Mouse (Mus musculus) hindbrain, embryonic 13.5 days (tissue): ENCODE measurements at regions not wholly inside any gene's neighbourhood (a gene's known extent, or its start where the extent isn't known, plus 50 kb on each side); places are given as distances from the start of the nearest gene placed in this dataset.
"Not testable (repeated sequence)": the region's sequence is repeated elsewhere in the genome, so short reads cannot be mapped to it uniquely, and the experiment has no call there.

Experiments
- ATAC-seq: fragments of 200-750 bp; cut with Nextera tagmentation; 2 replicates; pipeline ENCODE4 v1.8.0; 2017; ENCODE audit warnings: moderate TSS enrichment; ENCODE audit not compliant: low FRiP score
- H3K27ac ChIP-seq: fragments of 300-500 bp; sonication (generic); 2 replicates; pipeline ENCODE4 v1.5.1; 2015; ENCODE audit warnings: inconsistent platforms, mild to moderate bottlenecking, moderate library complexity
- H3K27me3 ChIP-seq: fragments of 300-500 bp; sonication (generic); 2 replicates; pipeline ENCODE4 v1.6.1; 2015; ENCODE audit warnings: mild to moderate bottlenecking, inconsistent platforms
- H3K36me3 ChIP-seq: fragments of 300-500 bp; sonication (generic); 2 replicates; pipeline ENCODE4 v1.6.1; 2015; ENCODE audit warnings: mild to moderate bottlenecking, inconsistent platforms
- H3K4me1 ChIP-seq: fragments of 300-500 bp; sonication (generic); replicated peaks from 2 replicates; pipeline ENCODE4 v1.6.1; 2015; ENCODE audit warnings: inconsistent platforms
- H3K4me2 ChIP-seq: fragments of 300-500 bp; sonication (generic); 2 replicates; pipeline ENCODE4 v1.6.1; 2015; ENCODE audit warnings: inconsistent platforms, mild to moderate bottlenecking, moderate library complexity
- H3K4me3 ChIP-seq: fragments of 300-500 bp; sonication (generic); 2 replicates; pipeline ENCODE4 v1.5.1; 2015; ENCODE audit warnings: mild to moderate bottlenecking, inconsistent platforms
- H3K9ac ChIP-seq: fragments of 300-500 bp; sonication (generic); 2 replicates; pipeline ENCODE4 v1.6.1; 2015; ENCODE audit warnings: mild to moderate bottlenecking, inconsistent platforms
- H3K9me3 ChIP-seq: fragments of 300-500 bp; sonication (generic); 2 replicates; pipeline ENCODE4 v1.6.1; 2016; ENCODE audit warnings: inconsistent platforms
- whole genome bisulfite sequencing: fragments of 180-500 bp; shearing (Covaris S2); methylation state at CpG from one replicate; pipeline ENCODE4 v1.1.7; 2015; 5-methylcytosine and 5-hydroxymethylcytosine counted together

DNA sequence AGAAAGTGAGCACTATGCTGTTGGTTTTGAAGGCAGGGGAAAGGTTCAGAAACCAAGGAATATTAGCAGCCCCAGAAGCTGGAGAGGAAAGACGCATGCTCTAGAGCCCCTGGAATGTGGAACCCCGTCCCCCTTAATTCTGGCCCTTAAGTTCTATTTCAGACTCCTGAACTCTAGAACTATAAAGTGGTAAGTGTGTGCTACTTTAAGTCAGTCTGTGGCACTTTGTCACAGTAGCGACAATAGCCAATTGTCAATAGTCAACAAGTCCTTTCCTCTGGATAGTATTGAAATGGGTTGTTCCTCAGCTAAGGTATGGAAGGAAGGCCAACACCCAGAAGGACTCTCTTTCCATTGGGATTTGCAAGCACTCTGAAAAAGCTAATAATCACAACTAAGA lies 64.2 kb upstream of the Cpm start:
- Histone ChIP-seq H3K9ac (no peak overlapping the region), H3K4me2 (no peak overlapping the region), H3K27ac (no peak overlapping the region), H3K4me1 (peaks cover 5% of the 10 kb centered on the region; the same call in 1 of the 2 replicates), H3K4me3 (no peak overlapping the region), H3K27me3 (peaks cover 7% of the 10 kb centered on the region), H3K9me3 (no peaks in the 10 kb centered on the region), H3K36me3 (no peaks in the 10 kb centered on the region)
- no peak for ATAC-seq
- 96% methylated on average over 3 of the region's 3 CpGs for WGBS

DNA sequence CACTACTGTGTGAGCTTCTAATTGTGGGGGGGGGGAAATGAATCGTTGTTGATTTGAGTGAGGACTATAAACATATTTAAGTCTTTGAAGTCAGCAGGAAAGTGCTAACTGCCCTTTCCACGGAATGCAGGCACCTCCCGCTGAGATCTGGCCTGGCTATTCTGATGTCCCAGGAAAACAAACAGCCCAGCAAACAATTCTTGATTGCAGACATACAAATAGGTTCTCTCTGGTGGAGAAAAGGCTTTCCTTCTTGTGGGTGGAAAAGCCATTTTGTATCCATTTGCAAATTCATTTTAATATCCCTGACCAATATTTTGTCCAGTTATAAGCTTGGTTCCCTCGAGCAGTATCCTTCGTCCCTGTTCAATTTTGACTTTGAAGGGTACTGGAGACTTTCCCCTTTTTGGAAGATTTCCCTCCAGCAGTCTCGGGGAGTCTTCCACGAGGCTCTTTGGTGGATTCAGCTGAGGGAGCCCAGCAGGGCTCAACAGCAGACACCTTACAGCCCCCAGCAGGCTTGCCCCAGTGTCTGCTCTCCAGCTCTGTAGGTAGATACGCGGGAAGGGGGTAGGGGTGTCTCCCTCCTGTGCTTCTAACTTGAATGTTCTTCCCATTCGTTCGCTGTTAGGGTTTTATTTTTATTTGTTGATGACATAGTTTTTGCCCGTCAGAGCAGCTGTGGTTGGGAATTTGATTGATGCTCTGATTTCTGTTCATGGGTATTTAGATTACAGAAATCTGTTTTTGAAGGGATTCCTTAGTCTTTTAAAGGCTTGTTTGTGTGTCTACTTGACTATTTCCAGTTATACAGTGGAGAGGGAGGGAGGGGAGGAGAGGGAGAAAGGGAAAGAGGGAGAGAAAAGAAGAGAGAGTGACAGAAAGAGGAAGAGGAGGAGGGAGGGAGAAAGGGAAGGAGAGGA lies 64.9 kb upstream of the Cpm start:
- WGBS, result 41% methylated on average over 12 of the region's 12 CpGs
- Histone ChIP-seq H3K27me3 (peaks cover 2% of the 10 kb centered on the region; the same call in 1 of the 2 replicates), H3K4me3 (no peak overlapping the region), H3K36me3 (no peaks in the 10 kb centered on the region), H3K4me1 (peaks cover 12% of the 10 kb centered on the region), H3K9ac (no peak overlapping the region), H3K27ac (no peak overlapping the region), H3K4me2 (no peak overlapping the region), H3K9me3 (no peaks in the 10 kb centered on the region)
- ATAC-seq, result no peak

DNA sequence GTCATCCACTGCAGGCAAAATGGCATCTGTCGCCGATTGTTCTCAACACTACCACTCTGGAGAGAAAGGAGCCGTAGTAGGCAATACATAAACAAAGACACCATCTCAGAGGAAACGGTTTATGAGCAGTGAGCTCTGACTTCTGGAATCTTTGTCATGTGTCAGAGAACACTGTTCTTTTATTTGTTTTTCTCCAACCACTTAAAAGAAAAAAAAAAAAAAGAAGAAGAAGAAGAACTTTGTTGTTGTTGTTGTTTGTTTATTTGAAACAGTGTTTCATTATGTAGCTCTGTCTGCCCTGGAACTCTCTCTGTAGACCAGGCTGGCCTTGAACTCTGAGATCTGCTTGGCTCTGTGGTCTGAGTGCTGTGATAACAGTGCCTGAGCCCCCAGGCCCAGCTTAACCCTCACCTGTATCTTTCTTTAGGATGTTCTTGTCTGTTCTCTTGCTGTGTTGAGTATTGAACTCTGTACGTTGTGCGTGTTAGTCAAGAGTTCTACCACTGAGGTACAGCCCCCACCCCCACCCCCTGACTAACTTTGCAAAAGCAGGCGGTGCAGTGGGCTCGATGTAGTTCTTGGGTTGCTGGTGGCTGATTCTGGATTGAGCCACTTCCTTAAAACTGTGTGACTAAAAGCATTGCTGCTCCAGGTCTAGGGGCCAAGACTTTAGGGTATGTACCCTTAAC lies 65.7 kb upstream of the Cpm start:
- 73% methylated on average over 8 of the region's 8 CpGs for WGBS
- Histone ChIP-seq H3K36me3 (no peaks in the 10 kb centered on the region), H3K4me3 (no peak overlapping the region), H3K4me2 (no peak overlapping the region), H3K27ac (no peak overlapping the region), H3K9ac (no peak overlapping the region), H3K27me3 (no peaks in the 10 kb centered on the region), H3K4me1 (peaks cover 16% of the 10 kb centered on the region), H3K9me3 (no peaks in the 10 kb centered on the region)
- no peak for ATAC-seq

DNA sequence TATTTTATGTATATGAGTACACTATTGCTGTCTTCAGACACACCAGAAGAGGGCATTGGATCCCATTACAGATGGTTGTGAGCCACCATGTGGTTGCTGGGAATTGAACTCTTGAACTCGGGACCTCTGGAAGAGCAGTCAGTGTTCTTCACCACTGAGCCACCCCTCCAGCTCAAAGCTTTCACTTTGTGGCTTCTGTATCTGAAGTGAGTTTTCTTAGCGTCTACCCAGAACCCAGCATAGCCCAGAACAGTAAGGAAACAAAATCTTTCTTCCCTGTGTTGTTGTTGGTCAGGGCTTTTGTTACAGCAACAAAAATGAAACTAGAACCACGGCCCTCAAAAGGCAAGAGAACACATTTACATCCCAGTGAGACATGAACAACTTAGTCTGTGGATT lies 66.5 kb upstream of the Cpm start:
- H3K4me3 ChIP-seq, H3K27ac ChIP-seq: not testable (repeated sequence)
- WGBS, result 88% methylated on average over 3 of the region's 3 CpGs

DNA sequence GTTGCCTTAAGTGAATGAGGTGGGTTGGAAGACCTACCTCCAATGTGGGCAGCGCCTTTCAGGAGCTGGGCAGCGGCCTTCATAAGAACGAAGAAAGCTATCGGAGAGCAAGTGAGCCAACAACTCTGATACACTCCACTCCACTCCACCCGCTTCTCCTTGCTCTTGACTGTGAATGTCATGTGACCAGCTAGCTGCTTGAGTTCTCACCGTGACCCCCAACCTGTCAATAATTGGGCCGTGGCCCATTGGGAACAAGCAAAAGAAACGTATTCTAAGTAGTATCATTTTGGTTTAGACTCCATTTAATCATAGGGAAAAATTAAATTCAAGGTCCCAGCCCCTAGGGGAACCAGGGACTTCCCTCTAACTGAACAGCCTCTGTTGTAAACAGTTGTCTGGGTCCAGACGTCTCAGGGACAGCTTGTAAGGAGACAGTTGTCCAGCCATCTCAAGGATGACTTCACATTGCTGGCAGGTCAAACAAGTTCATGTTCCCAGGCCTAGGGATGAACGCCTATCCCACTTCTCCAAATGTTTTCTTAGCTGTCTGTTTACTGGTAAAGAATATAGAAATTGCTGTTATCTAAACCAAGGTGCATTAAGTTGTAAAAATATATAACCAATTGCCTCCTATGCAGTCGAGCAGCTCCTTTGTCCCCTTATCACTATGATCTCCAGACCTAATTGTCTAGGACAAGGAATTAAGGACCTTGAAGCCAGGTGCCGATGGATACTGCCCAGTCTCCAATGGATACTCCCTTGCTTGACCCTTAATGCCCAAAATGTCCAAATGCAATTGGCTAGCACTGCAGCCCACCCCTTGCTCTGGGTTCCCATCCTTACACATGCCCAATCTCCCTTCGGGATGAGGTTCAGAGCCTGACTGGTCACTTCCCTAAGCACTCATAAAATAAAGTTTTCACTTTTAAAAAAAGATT lies 67.1 kb upstream of the Cpm start:
- Histone ChIP-seq H3K9me3 (no peaks in the 10 kb centered on the region), H3K9ac (no peak overlapping the region), H3K4me3 (no peak overlapping the region), H3K4me2 (no peak overlapping the region), H3K27me3 (no peaks in the 10 kb centered on the region), H3K36me3 (no peaks in the 10 kb centered on the region), H3K4me1 (peaks cover 16% of the 10 kb centered on the region), H3K27ac (no peak overlapping the region)
- 90% methylated on average over 13 of the region's 13 CpGs for WGBS
- ATAC-seq, result no peak

More for the DNA sequence above, 66.5 kb upstream of the Cpm start:
- H3K27me3 ChIP-seq, H3K4me2 ChIP-seq, ATAC-seq, H3K36me3 ChIP-seq, H3K9ac ChIP-seq, H3K9me3 ChIP-seq: not testable (repeated sequence)
- peaks cover 16% of the 10 kb centered on the region for H3K4me1 ChIP-seq

DNA sequence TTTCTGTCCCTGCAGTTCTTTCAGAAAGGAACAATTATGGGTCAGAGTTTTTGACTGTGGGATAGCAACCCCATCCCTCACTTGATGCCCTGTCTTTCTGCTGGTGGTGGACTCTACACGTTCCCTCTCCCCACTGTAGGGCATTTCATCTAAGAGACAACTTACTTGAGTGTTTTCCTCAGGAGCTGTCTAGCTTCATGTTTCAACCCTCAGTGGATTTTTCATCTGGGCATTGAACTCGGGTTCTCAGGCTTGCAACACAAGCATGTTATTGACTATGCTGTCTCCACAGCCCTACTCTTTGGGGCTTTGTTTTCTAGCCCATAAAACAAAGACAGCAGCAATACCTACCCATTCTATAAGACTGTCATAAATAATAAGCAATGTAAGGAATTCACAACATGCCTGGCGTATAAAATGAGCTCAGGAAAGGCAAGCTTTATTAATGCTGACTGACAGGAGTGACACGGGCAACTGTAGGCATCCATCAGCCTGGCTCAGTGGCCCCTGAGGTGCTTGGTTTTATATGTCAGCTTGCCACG lies 68.0 kb upstream of the Cpm start:
- peaks cover 16% of the 10 kb centered on the region for H3K4me1 ChIP-seq
- no peak overlapping the region for H3K9ac ChIP-seq
- 73% methylated on average over 5 of the region's 5 CpGs for WGBS
- H3K27me3 ChIP-seq, result no peaks in the 10 kb centered on the region
- H3K27ac ChIP-seq, result no peak overlapping the region
- no peaks in the 10 kb centered on the region for H3K9me3 ChIP-seq
- H3K4me3 ChIP-seq, result no peak overlapping the region
- no peak overlapping the region for H3K4me2 ChIP-seq
- ATAC-seq, result no peak
- H3K36me3 ChIP-seq, result no peaks in the 10 kb centered on the region

DNA sequence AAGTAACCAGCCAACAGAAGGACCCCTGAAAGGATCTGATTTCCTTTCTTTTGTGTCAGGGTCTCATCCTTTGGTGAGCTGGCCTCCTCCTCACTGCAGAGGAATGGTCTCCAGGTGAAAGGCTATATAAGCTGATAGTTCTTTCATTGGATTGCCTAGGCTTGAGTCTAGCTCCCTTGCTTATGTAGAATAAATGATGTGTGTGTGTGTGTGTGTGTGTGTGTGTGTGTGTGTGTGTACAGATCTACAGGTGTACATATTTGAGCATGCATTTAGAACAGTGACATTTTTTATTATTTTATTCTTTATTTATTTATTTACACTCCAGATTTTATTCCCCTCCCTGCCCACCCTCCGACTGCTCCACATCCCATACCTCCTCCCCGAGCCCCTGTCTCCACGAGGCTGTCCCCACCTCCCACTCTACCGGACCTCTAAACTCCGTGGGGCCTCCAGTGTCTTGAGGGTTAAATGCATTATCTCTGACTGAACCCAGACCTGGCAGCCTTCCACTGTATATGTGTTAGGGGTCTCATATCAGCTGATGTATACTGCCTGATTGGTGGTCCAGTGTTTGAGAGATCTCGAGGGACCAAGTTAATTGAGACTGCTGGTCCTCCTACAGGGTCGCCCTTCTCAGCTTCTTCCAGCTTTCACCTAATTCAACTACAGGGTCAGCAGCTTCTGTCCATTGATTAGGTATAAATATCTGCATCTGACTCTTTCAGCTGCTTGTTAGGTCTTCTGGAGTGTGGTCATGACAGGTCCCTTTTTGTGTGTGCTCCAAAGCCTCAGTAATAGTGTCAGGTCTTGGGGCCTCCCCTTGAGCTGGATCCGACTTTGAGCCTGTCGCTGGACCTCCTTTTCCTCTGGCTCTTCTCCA lies 68.7 kb upstream of the Cpm start:
- WGBS, result 83% methylated on average over 9 of the region's 9 CpGs

DNA sequence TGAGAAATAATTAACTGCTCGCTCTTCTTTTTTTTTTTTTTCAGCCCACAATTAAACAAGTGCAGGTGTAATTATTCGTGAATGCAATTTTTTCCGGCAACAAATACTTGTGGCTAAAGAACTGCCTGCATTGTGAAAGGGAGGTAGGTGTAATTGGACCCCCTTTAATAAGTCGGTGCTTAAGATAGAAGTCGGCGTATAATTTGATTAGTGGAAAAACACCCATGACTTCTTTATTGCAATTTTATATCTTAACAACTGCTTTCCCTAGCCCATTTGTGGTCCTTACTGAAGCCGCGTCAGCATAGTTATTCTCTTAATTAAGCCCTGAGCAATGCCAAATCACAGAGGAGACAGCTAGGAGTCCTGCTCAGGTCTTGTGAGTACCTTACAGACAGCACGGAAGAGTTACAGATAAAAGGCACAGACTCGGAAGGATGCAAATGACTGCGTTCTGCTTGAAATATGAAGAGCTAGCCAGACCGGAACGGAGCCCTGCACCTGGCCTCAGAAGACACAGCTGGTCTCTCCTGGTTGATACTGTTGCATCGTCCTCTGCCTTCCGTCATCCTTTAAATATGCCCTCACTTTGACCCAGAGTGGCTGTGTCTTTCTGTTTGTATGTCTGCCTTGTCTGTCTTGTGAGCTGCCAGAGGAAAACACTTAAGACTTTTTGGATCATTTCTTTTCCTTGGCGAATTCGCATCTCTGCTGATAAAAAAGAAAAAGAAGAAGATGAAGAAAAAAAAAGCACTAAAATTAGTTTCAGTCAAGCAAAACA lies 69.5 kb upstream of the Cpm start:
- 52% methylated on average over 17 of the region's 17 CpGs for WGBS
- no peak for ATAC-seq
- Histone ChIP-seq H3K9ac (no peak overlapping the region), H3K9me3 (no peaks in the 10 kb centered on the region), H3K27ac (peak overlapping the region; percentile 18; the same call in 1 of the 2 replicates), H3K4me1 (peaks cover 16% of the 10 kb centered on the region), H3K4me3 (no peak overlapping the region), H3K4me2 (peak overlapping the region; percentile 15; the same call in 1 of the 2 replicates), H3K27me3 (no peaks in the 10 kb centered on the region), H3K36me3 (no peaks in the 10 kb centered on the region)

More for the DNA sequence above, 68.7 kb upstream of the Cpm start:
- Histone ChIP-seq H3K9me3 (no peaks in the 10 kb centered on the region), H3K4me1 (peaks cover 16% of the 10 kb centered on the region), H3K36me3 (no peaks in the 10 kb centered on the region), H3K27me3 (no peaks in the 10 kb centered on the region), H3K4me3 (no peak overlapping the region), H3K4me2 (no peak overlapping the region; the same call in 1 of the 2 replicates), H3K9ac (no peak overlapping the region), H3K27ac (peak overlapping the region; percentile 18; the same call in 1 of the 2 replicates)
- ATAC-seq, result no peak

DNA sequence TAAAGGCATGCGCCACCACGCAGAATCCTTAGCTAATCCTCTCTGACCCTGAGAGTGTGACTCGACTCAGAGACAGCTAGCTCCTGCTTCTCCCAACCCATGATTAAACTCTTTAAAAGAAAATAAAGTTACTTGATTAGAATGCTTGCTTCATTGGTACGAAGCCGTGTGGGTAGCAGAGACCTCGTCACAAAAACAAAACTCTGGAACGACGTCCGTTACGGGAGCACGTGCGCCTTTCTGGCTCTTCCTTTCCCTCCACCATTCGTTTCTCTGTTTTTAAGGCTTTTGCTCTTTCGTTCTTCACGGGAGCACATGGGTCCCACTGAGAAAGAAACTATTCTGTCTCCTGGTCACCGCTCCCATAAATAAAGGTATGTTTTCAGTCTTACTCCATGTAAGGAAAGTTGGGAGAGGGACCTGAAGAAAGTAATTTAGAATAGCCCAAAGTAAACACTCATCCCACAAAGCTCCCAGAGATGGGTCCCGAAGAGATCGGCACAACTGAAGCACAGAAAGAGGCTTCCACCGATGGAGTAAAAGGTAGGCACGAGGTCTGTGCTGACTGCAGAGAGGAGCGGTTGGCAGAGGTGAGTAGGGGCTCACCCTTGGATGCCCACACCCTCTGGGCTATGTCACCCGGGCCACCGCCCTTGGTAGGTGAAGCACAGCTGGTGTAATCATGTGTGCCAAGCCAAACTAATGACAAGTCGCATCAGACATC lies 70.2 kb upstream of the Cpm start:
- Histone ChIP-seq H3K4me2 (no peak overlapping the region), H3K9ac (no peak overlapping the region), H3K4me3 (no peak overlapping the region), H3K36me3 (no peaks in the 10 kb centered on the region), H3K27me3 (no peaks in the 10 kb centered on the region), H3K9me3 (no peaks in the 10 kb centered on the region), H3K27ac (no peak overlapping the region), H3K4me1 (peaks cover 16% of the 10 kb centered on the region)
- no peak for ATAC-seq
- WGBS, result 84% methylated on average over 24 of the region's 24 CpGs

DNA sequence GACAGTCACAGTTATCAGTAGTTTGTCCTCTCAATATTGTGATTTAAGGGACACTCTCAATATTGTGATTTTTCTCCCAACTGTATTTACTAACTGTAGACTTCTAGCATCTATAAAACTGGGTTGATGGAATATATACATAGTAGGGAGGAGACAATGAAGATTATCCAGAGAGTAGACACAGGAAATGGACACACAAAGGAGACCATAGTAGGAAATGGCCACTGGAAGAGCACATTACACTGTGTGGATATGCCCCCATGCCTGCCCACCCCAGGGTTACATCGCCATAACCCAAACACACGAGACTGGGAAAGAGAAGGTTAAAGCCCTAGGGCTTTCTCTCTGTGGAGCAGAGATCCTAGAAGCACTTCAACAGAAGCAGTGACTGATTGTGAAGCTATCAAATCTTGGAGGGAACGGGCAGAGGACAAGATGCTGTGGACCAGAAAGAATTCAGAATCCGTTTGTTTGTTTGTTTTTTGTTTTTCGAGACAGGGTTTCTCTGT lies 71.0 kb upstream of the Cpm start:
- H3K9ac ChIP-seq, result no peak overlapping the region
- WGBS, result 89% methylated on average over 5 of the region's 5 CpGs
- H3K4me2 ChIP-seq, result no peak overlapping the region
- no peak for ATAC-seq
- no peak overlapping the region for H3K4me3 ChIP-seq
- H3K36me3 ChIP-seq, result no peaks in the 10 kb centered on the region
- H3K27me3 ChIP-seq, result no peaks in the 10 kb centered on the region
- H3K27ac ChIP-seq, result no peak overlapping the region
- H3K4me1 ChIP-seq, result peaks cover 16% of the 10 kb centered on the region
- no peaks in the 10 kb centered on the region for H3K9me3 ChIP-seq
